Mouse (Mus musculus) left cerebral cortex, postnatal 10 days (tissue): Measurements from ENCODE around the gene Txndc5. TPM values are rescaled to one million over a fixed set of nuclear protein-coding genes. Genes with fewer than 3 reads are reported as not detected.

Experiments used
- DNase-seq, 2 experiments: peaks; one replicate each; pipeline ENCODE4 v3.0.0; 2021 to 2022; ENCODE audit warnings: low spot score in 2 of 2, mixed read lengths in 1 of 2; ENCODE audit errors: extremely low spot score in 1 of 2
- intact Hi-C: fragments of 180-260 bp; cut with DNase I; formaldehyde crosslinking; loops from one replicate; pipeline ENCODE4 v1.15.1; 2025
- total RNA-seq, 2 experiments: library from RNA; stranded (reverse); gene quantifications; 2 replicates each; pipeline ENCODE4 v1.2.3; 2021

Gene Txndc5
- 10 to 100 TPM; 43.6 to 47.3 TPM for total RNA-seq

DNA sequence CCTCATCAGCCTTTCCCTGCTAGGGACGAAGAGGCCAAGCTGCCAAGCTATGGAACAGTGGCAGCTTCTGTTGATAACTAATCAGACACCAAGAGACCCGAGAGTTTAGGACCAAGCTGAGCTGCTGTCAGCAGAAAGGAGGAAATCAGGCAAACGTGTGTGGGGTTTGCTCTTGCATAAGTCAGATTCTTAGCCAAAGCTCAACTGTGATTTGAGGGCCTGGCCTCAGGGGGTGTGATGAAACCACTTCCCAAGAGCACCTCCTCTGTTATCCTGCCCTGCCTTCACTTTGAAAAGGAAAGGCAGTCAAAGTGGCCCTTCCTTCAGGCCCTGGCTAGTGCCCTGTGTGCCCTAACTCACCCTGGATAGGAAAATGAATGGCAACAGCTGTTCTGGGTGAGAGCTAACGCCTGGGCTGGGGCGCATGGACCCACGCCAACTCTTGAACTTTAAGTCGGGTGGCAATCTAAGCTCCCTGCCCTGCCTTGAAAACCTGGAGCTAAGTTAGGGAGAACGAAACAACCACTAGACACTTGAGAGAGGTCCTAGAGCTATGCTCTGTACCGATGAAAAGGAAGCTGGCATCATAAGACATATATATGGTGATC, at the start of gene Txndc5:
Gene Txndc5 (minus strand): TSS at position 138 of the 608 bp plus-strand sequence.
- no peak for DNase-seq
- intact Hi-C loops, result loop anchor here (5.0 kb wide), 1 partner anchor 54 kb away; no protein-coding TSS in a partner anchor

- no peak for DNase-seq
- intact Hi-C loops, result no loop called here
These were observed 46.0 kb upstream of the Txndc5 start for GRCm38 (mm10) chr13:38574668-38575067.

DNA sequence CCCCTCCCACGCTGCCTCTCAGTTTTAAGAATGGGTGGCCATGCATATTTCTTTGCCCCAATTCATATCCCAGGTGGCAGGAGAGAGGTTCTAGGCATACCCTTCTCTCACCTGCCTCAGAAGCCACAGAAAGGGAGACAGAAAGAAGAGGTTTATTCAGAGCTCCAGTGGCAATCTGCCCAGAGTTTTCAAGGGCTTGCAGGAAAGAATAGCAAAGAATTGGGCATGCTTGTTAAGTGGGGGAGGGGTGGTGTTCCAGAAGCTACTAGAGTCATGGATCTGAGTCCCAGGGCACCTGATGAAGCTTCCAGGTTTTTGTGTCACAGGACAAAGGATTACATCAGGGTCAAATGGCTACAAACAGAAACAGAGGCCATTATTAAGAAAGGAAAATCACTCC, 44.7 kb upstream of the Txndc5 start:
- DNase-seq, result no peak
- intact Hi-C loops, result no loop called here

DNA sequence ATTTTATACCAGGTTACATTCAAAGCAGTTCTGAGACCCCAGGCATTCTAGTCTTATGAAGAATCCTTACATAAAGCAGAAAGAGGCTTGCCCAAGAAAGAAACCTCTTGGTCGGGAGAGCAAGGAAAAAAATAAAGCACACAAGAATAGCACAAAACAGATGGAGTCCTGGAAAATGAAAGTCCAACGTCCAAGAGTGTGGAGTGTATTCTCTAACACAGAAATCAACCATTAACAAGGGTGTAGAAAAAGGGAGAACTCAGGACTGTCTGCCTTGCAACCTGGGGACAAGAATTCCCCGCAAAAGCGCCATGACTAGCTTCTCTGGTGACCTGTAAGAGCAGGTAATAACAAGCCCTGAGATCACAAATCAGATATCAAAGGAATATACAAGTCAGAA, 36.6 kb upstream of the Txndc5 start:
- intact Hi-C loops, result no loop called here
- DNase-seq, result no peak

- intact Hi-C loops, result no loop called here
- no peak for DNase-seq
These were observed 26.0 kb upstream of the Txndc5 start for GRCm38 (mm10) chr13:38554611-38555010.

- intact Hi-C loops, result no loop called here
- no peak for DNase-seq
These were observed 25.6 kb upstream of the Txndc5 start for GRCm38 (mm10) chr13:38554210-38554609.

DNA sequence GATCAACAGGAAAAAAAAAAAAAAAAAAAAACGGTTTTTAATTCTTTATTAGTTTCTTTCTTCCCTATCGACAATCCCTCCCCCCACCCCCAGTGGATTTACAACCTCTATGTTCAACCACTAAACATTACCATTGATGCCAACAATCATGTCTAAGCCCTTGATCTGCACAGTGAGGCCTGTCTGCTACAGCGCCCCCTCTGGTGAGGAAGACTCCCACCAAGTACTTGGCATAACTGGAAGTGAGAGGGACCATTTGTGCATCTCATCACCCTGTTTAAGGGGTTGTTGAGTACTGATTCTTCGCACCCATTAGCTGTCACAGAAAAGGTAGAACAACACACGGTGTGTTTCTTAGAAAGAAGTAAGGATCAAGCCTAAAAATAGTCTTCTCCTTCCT, 20.1 kb upstream of the Txndc5 start:
- intact Hi-C loops, result no loop called here
- no peak for DNase-seq

GRCm38 (mm10) chr13:38547717-38548116, 19.1 kb upstream of the Txndc5 start:
- intact Hi-C loops, result no loop called here
- DNase-seq, result no peak

DNA sequence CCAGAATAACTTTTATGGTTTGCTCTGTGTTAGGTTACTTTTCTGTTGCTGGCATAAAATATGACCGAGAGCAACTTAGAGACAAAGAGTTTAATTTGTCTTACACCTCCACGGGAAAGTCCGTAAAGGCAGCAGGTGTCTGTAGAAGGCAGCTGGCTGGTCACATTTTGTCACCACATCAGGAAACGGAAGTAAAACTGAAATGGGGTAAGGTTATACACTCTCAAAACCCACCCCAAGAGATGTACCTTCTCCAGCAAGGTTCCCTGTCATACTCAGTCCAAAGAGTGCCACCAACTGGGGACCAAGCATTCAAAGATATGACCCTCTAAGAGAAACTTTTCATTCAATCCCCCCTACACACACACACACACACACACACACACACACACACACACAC, 18.1 kb upstream of the Txndc5 start:
- no peak for DNase-seq
- intact Hi-C loops, result no loop called here

DNA sequence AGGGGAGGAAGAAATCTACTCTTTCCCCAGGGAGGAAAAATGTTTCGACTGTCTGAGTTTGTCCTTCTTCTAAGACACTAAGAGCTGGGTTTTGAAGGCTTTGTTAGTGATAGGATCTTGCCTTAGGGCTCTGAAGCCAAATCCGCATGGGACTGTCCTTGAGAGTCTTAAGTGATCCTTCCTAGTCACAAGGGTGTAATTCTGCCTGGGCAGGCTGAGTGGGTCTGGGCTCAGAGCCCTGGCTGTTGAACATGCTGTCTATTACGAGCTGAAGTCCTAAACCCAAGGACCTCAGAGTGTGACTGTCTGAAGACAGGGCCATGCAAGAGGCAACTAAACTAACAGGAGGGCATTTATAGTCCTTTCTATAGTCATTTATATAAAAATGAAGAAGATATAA, 16.8 kb upstream of the Txndc5 start:
- intact Hi-C loops, result no loop called here
- no peak for DNase-seq

DNA sequence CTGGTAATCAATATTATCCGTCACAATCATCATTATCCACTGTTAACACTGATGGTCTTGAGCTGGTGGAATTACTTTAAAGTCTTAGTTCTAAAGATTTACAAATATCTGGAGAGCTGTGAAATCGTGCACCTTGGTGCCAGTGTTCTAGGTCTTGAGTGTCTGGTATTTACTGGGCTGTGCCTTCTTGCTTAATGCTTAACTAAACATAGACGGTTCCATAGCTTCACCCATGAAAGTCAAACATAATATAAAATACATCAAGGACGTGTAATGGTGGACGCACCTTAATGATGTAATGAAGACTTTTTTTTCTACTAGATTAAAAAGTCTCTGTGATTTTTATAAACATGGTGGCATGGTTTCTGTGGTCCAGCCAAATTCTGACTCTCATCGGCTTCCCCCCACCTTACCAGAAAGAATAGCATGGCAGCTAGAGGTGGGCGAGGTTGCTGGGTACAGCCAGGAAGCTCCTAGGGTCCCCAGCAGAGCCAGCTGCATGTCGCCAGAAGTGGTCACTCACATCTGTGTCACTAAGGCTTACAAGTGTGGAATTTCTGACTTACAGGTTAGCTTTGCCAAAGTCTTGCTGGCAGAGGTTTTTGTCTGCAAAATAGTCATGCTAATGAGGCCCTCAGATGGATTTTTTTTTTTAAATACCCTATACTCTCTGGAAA, 16.3 kb upstream of the Txndc5 start:
- intact Hi-C loops, result no loop called here
- no peak for DNase-seq

GRCm38 (mm10) chr13:38543455-38544125, 15.0 kb upstream of the Txndc5 start:
- no peak for DNase-seq
- intact Hi-C loops, result no loop called here

DNA sequence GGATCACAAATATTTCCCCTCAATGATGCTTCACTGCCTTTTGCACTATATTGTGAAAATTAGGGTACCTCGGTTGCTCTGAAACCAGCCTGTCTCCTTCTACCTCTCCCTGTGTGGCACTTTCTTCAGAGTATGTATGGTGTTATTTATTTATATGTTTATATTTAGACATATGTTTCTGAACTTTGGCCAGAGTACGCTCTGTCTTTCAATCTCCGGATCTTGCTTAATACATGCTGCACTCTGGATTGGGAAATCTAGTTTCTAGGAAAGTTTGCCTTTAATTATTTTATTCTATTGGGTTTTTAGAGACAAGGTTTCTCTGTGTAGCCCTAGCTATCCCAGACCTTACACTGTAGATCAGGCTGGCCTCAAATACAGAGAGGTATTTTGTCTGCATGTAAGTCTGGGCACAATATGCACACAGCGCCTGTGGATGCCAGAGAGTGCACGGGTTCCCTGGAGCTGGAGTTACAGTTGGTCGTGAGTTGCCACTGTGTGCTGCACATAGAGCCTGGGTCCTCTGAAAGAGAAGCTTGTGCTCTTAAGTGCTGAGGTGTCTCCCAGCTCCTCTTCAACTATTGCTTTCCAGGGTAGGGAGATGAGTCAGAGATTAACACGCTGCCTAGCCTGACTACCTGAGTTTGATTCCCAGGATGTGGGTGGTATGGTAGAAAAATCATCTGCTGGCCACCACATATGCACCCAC, 10.7 kb upstream of the Txndc5 start:
- DNase-seq, result no peak
- intact Hi-C loops, result no loop called here

- no peak for DNase-seq
- intact Hi-C loops, result no loop called here
These were observed 8.9 kb upstream of the Txndc5 start for GRCm38 (mm10) chr13:38537521-38537920.

DNA sequence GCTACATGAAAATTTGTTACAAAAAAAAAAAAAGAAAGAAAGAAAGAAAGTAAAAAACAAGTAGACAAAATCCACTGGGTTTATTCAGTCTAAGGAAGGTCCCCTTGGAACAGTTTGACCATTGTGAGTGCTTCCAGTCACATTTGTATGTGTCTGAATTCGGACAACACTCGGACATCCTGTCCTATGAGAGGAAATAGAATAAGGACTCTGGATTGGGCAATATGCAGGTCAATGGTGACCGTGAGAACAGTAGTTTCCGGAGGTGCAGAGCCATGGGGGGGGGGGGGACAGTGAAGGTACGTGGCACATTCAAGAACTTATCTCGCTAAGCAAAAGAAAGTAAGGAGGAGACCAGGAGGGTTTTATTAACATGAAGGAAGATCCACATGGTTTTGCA, 6.1 kb upstream of the Txndc5 start:
- intact Hi-C loops, result no loop called here
- no peak for DNase-seq

- intact Hi-C loops, result no loop called here
- DNase-seq, result no peak
These were observed 5.4 kb upstream of the Txndc5 start for GRCm38 (mm10) chr13:38534016-38534415.

DNA sequence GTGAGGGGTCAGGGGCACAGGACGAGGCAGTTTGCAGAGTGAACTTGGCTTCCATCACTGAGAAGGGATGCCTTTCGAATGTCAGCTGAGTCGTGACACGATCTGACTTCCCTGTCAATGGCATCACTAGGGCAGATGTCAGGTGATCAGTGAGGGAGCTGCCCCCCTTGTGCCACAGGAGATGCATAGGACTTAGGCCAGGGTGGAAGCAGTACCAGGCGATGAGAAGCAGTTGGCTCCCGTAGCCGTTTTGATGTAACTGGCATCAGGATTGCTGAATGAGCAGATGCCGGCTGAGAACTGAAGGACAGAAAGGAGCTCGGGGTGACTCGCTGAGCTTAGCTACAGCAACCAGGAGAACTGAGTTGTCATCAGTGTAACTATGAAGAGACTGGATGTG, 4.8 kb upstream of the Txndc5 start:
- intact Hi-C loops, result no loop called here
- no peak for DNase-seq

GRCm38 (mm10) chr13:38531498-38531897, 2.9 kb upstream of the Txndc5 start:
- intact Hi-C loops, result no loop called here
- DNase-seq, result no peak

DNA sequence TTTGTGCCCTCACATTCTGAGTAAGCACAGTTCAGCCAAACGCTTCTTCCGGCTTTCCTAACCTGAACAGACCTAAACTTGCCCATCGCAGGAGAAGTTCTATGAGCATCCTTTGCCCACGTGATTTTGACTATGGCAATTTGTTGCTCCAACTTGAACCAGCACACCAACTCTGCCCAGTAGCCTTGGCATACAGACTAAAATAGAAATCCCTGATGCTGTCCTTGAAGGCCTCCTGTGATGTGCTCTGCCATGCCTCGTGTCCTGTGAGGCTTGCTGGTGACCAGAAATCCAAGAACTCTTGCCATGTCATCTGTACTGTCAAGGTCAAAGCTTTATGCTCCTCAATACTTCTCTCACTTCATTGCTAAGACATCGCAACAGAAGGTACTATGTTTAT, 952 bp upstream of the Txndc5 start:
- DNase-seq, result no peak
- intact Hi-C loops, result loop anchor here (5.0 kb wide), 1 partner anchor 53 kb away; no protein-coding TSS in a partner anchor
